ENCODE assay signal across 11 mouse cellular contexts in genomic region chr9:51441773-51442381, GRCm38 (mm10).
DNase-seq lines count a peak whose midpoint lies in the region; ATAC-seq and TF ChIP-seq lines count a peak whose summit lies in the region.
"Had no signal": no experiment of that assay in that cellular context is flagged by ENCODE, and none has a peak within 500 bp of the region (broad histone marks: within the 10 kb centered on the region; RNA-seq: fewer than 3 reads in every experiment).

No protein-coding gene starts in this region.

- intact Hi-C loops in left cerebral cortex, postnatal 4 days (cut with DNase I), result no loop called here

- no peak for TF ChIP-seq POLR2A in lung, adult 2 months (IDR thresholded peaks at IDR 0.05; ENCODE audit: borderline replicate concordance, extremely low read depth, low read depth, low read length)

- no peaks in the 10 kb centered on the region for H3K36me3 ChIP-seq in lung, embryonic 14.5 days (ENCODE audit: insufficient read depth)
- no peaks in the 10 kb centered on the region for H3K36me3 ChIP-seq in hindbrain, embryonic 12.5 days
- H3K36me3 ChIP-seq: limb, embryonic 13.5 days; neural tube, embryonic 12.5 days had no signal

- H3K9me3 ChIP-seq in lung, embryonic 14.5 days (ENCODE audit: low read depth, low read length), result no peaks in the 10 kb centered on the region
- H3K9me3 ChIP-seq in hindbrain, embryonic 12.5 days (replicated peaks), result no peaks in the 10 kb centered on the region
- H3K9me3 ChIP-seq: neural tube, embryonic 12.5 days had no signal

- H3K4me1 ChIP-seq in lung, embryonic 14.5 days (ENCODE audit: insufficient read depth), result no peaks in the 10 kb centered on the region; the same call in 1 of the 2 replicates
- peaks cover 3% of the 10 kb centered on the region; the same call in 1 of the 2 replicates for H3K4me1 ChIP-seq in hindbrain, embryonic 12.5 days
- H3K4me1 ChIP-seq in lung, adult 2 months (ENCODE audit: control insufficient read depth, insufficient read depth, low read length), result no peaks in the 10 kb centered on the region
- H3K4me1 ChIP-seq: limb, embryonic 13.5 days; neural tube, embryonic 12.5 days had no signal

- ATAC-seq in lung, embryonic 14.5 days (ENCODE audit: insufficient read depth), result no peak
- peak; percentile 54; the same call in 1 of the 2 replicates for ATAC-seq in hindbrain, embryonic 12.5 days (ENCODE audit: low FRiP score)

- no peak overlapping the region for H3K4me3 ChIP-seq in lung, embryonic 14.5 days (ENCODE audit: low read depth, low read length)
- no peak overlapping the region for H3K4me3 ChIP-seq in hindbrain, embryonic 12.5 days
- H3K4me3 ChIP-seq in lung, adult 2 months (replicated peaks; ENCODE audit: extremely low read depth, low read depth, low read length), result no peak overlapping the region
- H3K4me3 ChIP-seq: limb, embryonic 13.5 days; neural tube, embryonic 12.5 days had no signal

- H3K9ac ChIP-seq in lung, embryonic 14.5 days, result no peak overlapping the region
- no peak overlapping the region for H3K9ac ChIP-seq in hindbrain, embryonic 12.5 days
- H3K9ac ChIP-seq: limb, embryonic 13.5 days; neural tube, embryonic 12.5 days had no signal

- TF ChIP-seq CTCF in lung, embryonic 14.5 days (IDR thresholded peaks at IDR 0.05; ENCODE audit: low read depth), result no peak
- TF ChIP-seq CTCF in lung, adult 2 months (IDR thresholded peaks at IDR 0.05; ENCODE audit: insufficient read depth, low read length), result no peak

- DNase-seq in lung, embryonic 14.5 days, result peak; percentile 22
- DNase-seq in lung, postnatal 14 days, result no peak
- DNase-seq in left cerebral cortex, postnatal 4 days, result peak; percentile 40
- peak; percentile 21 for DNase-seq in right cerebral cortex, postnatal 4 days
- no peak for DNase-seq in MN1 (ENCODE audit: low spot score)
- DNase-seq in lung, adult 2 months, result no peak
- DNase-seq in urinary bladder, postnatal 36 days (ENCODE audit: low spot score in 2 of 2), result no peak
- DNase-seq: heart, adult 18-20 months had no signal

- H3K4me2 ChIP-seq in lung, embryonic 14.5 days, result no peak overlapping the region
- no peak overlapping the region for H3K4me2 ChIP-seq in hindbrain, embryonic 12.5 days (replicated peaks)
- H3K4me2 ChIP-seq: limb, embryonic 13.5 days; neural tube, embryonic 12.5 days had no signal

- WGBS in lung, embryonic 14.5 days, result 16% methylated on average over 5 of the region's 5 CpGs
- 17% methylated on average over 5 of the region's 5 CpGs for WGBS in hindbrain, embryonic 12.5 days
- 47% methylated on average over 5 of the region's 5 CpGs for WGBS in lung, adult 2 months

- no peaks in the 10 kb centered on the region for H3K27me3 ChIP-seq in lung, embryonic 14.5 days (ENCODE audit: insufficient read depth, low read length)
- H3K27me3 ChIP-seq in hindbrain, embryonic 12.5 days, result no peaks in the 10 kb centered on the region
- H3K27me3 ChIP-seq: limb, embryonic 13.5 days; neural tube, embryonic 12.5 days had no signal

- no peak overlapping the region for H3K27ac ChIP-seq in lung, embryonic 14.5 days (ENCODE audit: low read depth)
- H3K27ac ChIP-seq in hindbrain, embryonic 12.5 days, result peak overlapping the region; percentile 30; the same call in 1 of the 2 replicates
- H3K27ac ChIP-seq: limb, embryonic 13.5 days; neural tube, embryonic 12.5 days had no signal

Comparison
In these comparisons a context has a peak if more than half of its experiments do, and no peak if none do; other contexts are left out.
1. DNase-seq: peak in lung, embryonic 14.5 days (single experiment), left cerebral cortex, postnatal 4 days (single experiment) and right cerebral cortex, postnatal 4 days (single experiment); none in lung, postnatal 14 days (single experiment), MN1 (single experiment), lung, adult 2 months (single experiment) and urinary bladder, postnatal 36 days (0 of 2).